Mouse (Mus musculus): Measurements from ENCODE around the gene Gm10097. TPM values are rescaled to one million over a fixed set of nuclear protein-coding genes. Genes with fewer than 3 reads are reported as not detected.

Gm10097 gene
- polyA plus RNA-seq, 1 experiment, result not detected

- no peaks in the 10 kb centered on the region for H3K4me1 ChIP-seq (ENCODE audit: control insufficient read depth, insufficient read depth, insufficient read length)
- H3K27me3 ChIP-seq (ENCODE audit: control insufficient read depth, insufficient read depth, low read length), result no peaks in the 10 kb centered on the region
- H3K27ac ChIP-seq (ENCODE audit: insufficient read depth, low read length), result no peak overlapping the region
- no peak overlapping the region for H3K4me3 ChIP-seq (ENCODE audit: extremely low read depth, insufficient read depth, insufficient read length)
- DNase-seq (ENCODE audit: low read depth in 1 of 2, low spot score in 2 of 2), result no peak
- H3K36me3 ChIP-seq (ENCODE audit: control insufficient read depth, insufficient read depth, low read length), result peaks cover 22% of the 10 kb centered on the region
- TF ChIP-seq POLR2A (IDR thresholded peaks at IDR 0.05; ENCODE audit: low read depth, low read length) (no peak), CTCF (IDR thresholded peaks at IDR 0.05; ENCODE audit: extremely low read depth, insufficient read depth, insufficient read length, insufficient replicate concordance) (no peak)
- 94% methylated on average over 15 of the region's 15 CpGs for WGBS
These were observed 36.6 kb upstream of the Gm10097 start for GRCm38 (mm10) chr10:5032192-5033048.

- no peak for DNase-seq (ENCODE audit: low read depth in 1 of 2, low spot score in 2 of 2)
- 87% methylated on average over 8 of the region's 8 CpGs for WGBS
- H3K4me3 ChIP-seq (ENCODE audit: extremely low read depth, insufficient read depth, insufficient read length), result no peak overlapping the region
- no peak for TF ChIP-seq CTCF (IDR thresholded peaks at IDR 0.05; ENCODE audit: extremely low read depth, insufficient read depth, insufficient read length, insufficient replicate concordance)
- no peak for TF ChIP-seq POLR2A (IDR thresholded peaks at IDR 0.05; ENCODE audit: low read depth, low read length)
- peaks cover 12% of the 10 kb centered on the region for H3K36me3 ChIP-seq (ENCODE audit: control insufficient read depth, insufficient read depth, low read length)
- H3K4me1 ChIP-seq (ENCODE audit: control insufficient read depth, insufficient read depth, insufficient read length), result no peaks in the 10 kb centered on the region
- no peaks in the 10 kb centered on the region for H3K27me3 ChIP-seq (ENCODE audit: control insufficient read depth, insufficient read depth, low read length)
- no peak overlapping the region for H3K27ac ChIP-seq (ENCODE audit: insufficient read depth, low read length)
These were observed 27.7 kb upstream of the Gm10097 start for GRCm38 (mm10) chr10:5041254-5041653.

GRCm38 (mm10) chr10:5044481-5044880 is 24.5 kb upstream of the Gm10097 start:
- H3K27me3 ChIP-seq (ENCODE audit: control insufficient read depth, insufficient read depth, low read length), result no peaks in the 10 kb centered on the region
- TF ChIP-seq CTCF (IDR thresholded peaks at IDR 0.05; ENCODE audit: extremely low read depth, insufficient read depth, insufficient read length, insufficient replicate concordance), result no peak
- TF ChIP-seq POLR2A (IDR thresholded peaks at IDR 0.05; ENCODE audit: low read depth, low read length), result no peak
- no peak for DNase-seq (ENCODE audit: low read depth in 1 of 2, low spot score in 2 of 2)
- no peaks in the 10 kb centered on the region for H3K4me1 ChIP-seq (ENCODE audit: control insufficient read depth, insufficient read depth, insufficient read length)
- 81% methylated on average over 8 of the region's 8 CpGs for WGBS
- H3K27ac ChIP-seq (ENCODE audit: insufficient read depth, low read length), result no peak overlapping the region
- no peak overlapping the region for H3K4me3 ChIP-seq (ENCODE audit: extremely low read depth, insufficient read depth, insufficient read length)
- H3K36me3 ChIP-seq (ENCODE audit: control insufficient read depth, insufficient read depth, low read length), result peaks cover 24% of the 10 kb centered on the region

GRCm38 (mm10) chr10:5045213-5045612 is 23.8 kb upstream of the Gm10097 start:
- Histone ChIP-seq H3K4me1 (ENCODE audit: control insufficient read depth, insufficient read depth, insufficient read length) (no peaks in the 10 kb centered on the region), H3K27ac (ENCODE audit: insufficient read depth, low read length) (no peak overlapping the region), H3K27me3 (ENCODE audit: control insufficient read depth, insufficient read depth, low read length) (no peaks in the 10 kb centered on the region), H3K36me3 (ENCODE audit: control insufficient read depth, insufficient read depth, low read length) (peaks cover 24% of the 10 kb centered on the region), H3K4me3 (ENCODE audit: extremely low read depth, insufficient read depth, insufficient read length) (no peak overlapping the region)
- WGBS, result 94% methylated on average over 7 of the region's 7 CpGs
- no peak for TF ChIP-seq POLR2A (IDR thresholded peaks at IDR 0.05; ENCODE audit: low read depth, low read length)
- TF ChIP-seq CTCF (IDR thresholded peaks at IDR 0.05; ENCODE audit: extremely low read depth, insufficient read depth, insufficient read length, insufficient replicate concordance), result no peak
- DNase-seq (ENCODE audit: low read depth in 1 of 2, low spot score in 2 of 2), result no peak

GRCm38 (mm10) chr10:5045671-5046070 is 23.3 kb upstream of the Gm10097 start:
- TF ChIP-seq CTCF (IDR thresholded peaks at IDR 0.05; ENCODE audit: extremely low read depth, insufficient read depth, insufficient read length, insufficient replicate concordance), result no peak
- TF ChIP-seq POLR2A (IDR thresholded peaks at IDR 0.05; ENCODE audit: low read depth, low read length), result no peak
- no peak for DNase-seq (ENCODE audit: low read depth in 1 of 2, low spot score in 2 of 2)
- WGBS, result 93% methylated on average over 5 of the region's 5 CpGs

GRCm38 (mm10) chr10:5056243-5056735 is 12.7 kb upstream of the Gm10097 start:
- H3K27me3 ChIP-seq (ENCODE audit: control insufficient read depth, insufficient read depth, low read length), result no peaks in the 10 kb centered on the region
- DNase-seq (ENCODE audit: low read depth in 1 of 2, low spot score in 2 of 2), result no peak
- peaks cover 10% of the 10 kb centered on the region for H3K36me3 ChIP-seq (ENCODE audit: control insufficient read depth, insufficient read depth, low read length)
- WGBS, result 94% methylated on average over 10 of the region's 10 CpGs
- no peaks in the 10 kb centered on the region for H3K4me1 ChIP-seq (ENCODE audit: control insufficient read depth, insufficient read depth, insufficient read length)
- TF ChIP-seq POLR2A (IDR thresholded peaks at IDR 0.05; ENCODE audit: low read depth, low read length) (no peak), CTCF (IDR thresholded peaks at IDR 0.05; ENCODE audit: extremely low read depth, insufficient read depth, insufficient read length, insufficient replicate concordance) (no peak)
- no peak overlapping the region for H3K4me3 ChIP-seq (ENCODE audit: extremely low read depth, insufficient read depth, insufficient read length)
- H3K27ac ChIP-seq (ENCODE audit: insufficient read depth, low read length), result no peak overlapping the region

More at GRCm38 (mm10) chr10:5045671-5046070, 23.3 kb upstream of the Gm10097 start:
- no peak overlapping the region for H3K4me3 ChIP-seq (ENCODE audit: extremely low read depth, insufficient read depth, insufficient read length)
- H3K27ac ChIP-seq (ENCODE audit: insufficient read depth, low read length), result no peak overlapping the region
- H3K27me3 ChIP-seq (ENCODE audit: control insufficient read depth, insufficient read depth, low read length), result no peaks in the 10 kb centered on the region
- peaks cover 24% of the 10 kb centered on the region for H3K36me3 ChIP-seq (ENCODE audit: control insufficient read depth, insufficient read depth, low read length)
- H3K4me1 ChIP-seq (ENCODE audit: control insufficient read depth, insufficient read depth, insufficient read length), result no peaks in the 10 kb centered on the region

- WGBS, result 76% methylated on average over 3 of the region's 3 CpGs
- Histone ChIP-seq H3K4me3 (ENCODE audit: extremely low read depth, insufficient read depth, insufficient read length) (no peak overlapping the region), H3K4me1 (ENCODE audit: control insufficient read depth, insufficient read depth, insufficient read length) (no peaks in the 10 kb centered on the region), H3K36me3 (ENCODE audit: control insufficient read depth, insufficient read depth, low read length) (peaks cover 10% of the 10 kb centered on the region), H3K27me3 (ENCODE audit: control insufficient read depth, insufficient read depth, low read length) (no peaks in the 10 kb centered on the region), H3K27ac (ENCODE audit: insufficient read depth, low read length) (no peak overlapping the region)
- TF ChIP-seq POLR2A (IDR thresholded peaks at IDR 0.05; ENCODE audit: low read depth, low read length) (no peak), CTCF (IDR thresholded peaks at IDR 0.05; ENCODE audit: extremely low read depth, insufficient read depth, insufficient read length, insufficient replicate concordance) (no peak)
- DNase-seq (ENCODE audit: low read depth in 1 of 2, low spot score in 2 of 2), result no peak
These were observed 12.1 kb upstream of the Gm10097 start for GRCm38 (mm10) chr10:5056940-5057339.
